Mouse (Mus musculus): ENCODE data around the gene Atxn1l.

DNA sequence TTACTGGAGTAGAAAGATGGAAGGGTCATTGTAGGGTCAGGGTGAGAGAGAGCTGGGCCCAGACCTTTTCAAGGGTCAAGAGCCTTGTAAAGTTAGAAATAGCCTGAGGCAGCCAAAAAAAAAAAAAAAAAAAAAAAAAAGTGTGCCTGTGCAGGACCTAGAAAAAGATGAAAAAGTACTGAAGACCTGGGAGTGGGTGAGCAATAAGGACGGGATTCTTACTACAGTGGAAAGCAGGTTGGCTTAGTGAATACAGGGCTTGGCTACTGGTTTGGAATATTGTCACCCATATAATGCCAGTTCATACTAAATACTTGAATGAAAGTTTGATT lies 476 bp upstream of the Atxn1l start:
- TF ChIP-seq GATA1 (IDR thresholded peaks at IDR 0.05; ENCODE audit: borderline replicate concordance, low read length), result no peak
- TF ChIP-seq FLI1 (IDR thresholded peaks at IDR 0.05; ENCODE audit: low read length), result no peak

Data from megakaryocyte, embryonic 14.5 days (primary cell).